In genomic region chr3:137981382-137981750, GRCm38 (mm10) we compare ENCODE assay signal across 8 mouse cellular contexts. TPM values are rescaled to one million over a fixed set of nuclear protein-coding genes. Genes with fewer than 3 reads are reported as not detected.
DNase-seq lines count a peak whose midpoint lies in the region; ATAC-seq lines count a peak whose summit lies in the region.

Gene Dapp1 (minus strand): TSS chr3:137981545.

- H3K27ac ChIP-seq in intestine, embryonic 15.5 days: peak within 1 kb of the TSS; percentile 87
- H3K27ac ChIP-seq in limb, embryonic 12.5 days: peak within 1 kb of the TSS; percentile 35; the same call in 1 of the 2 replicates
- H3K27ac ChIP-seq in midbrain, embryonic 12.5 days (replicated peaks): no peak within 1 kb of the TSS

- H3K36me3 ChIP-seq in intestine, embryonic 15.5 days: no peaks in the 10 kb centered on the region
- no peaks in the 10 kb centered on the region for H3K36me3 ChIP-seq in limb, embryonic 12.5 days
- no peaks in the 10 kb centered on the region for H3K36me3 ChIP-seq in midbrain, embryonic 12.5 days

- no peaks in the 10 kb centered on the region for H3K27me3 ChIP-seq in intestine, embryonic 15.5 days (replicated peaks)
- H3K27me3 ChIP-seq in limb, embryonic 12.5 days: no peaks in the 10 kb centered on the region
- H3K27me3 ChIP-seq in midbrain, embryonic 12.5 days: peaks cover 20% of the 10 kb centered on the region; the same call in 1 of the 2 replicates

- peak; percentile 81 for DNase-seq in NIH3T3 (ENCODE audit: low read depth)
- DNase-seq in embryo, embryonic 10.5 days (ENCODE audit: low spot score): peak; percentile 63
- peak; percentile 27 to 64 for DNase-seq in gastrocnemius, postnatal 4 days (ENCODE audit: low spot score in 2 of 2)
- DNase-seq in spleen, adult 12 weeks (ENCODE audit: low spot score): peak; percentile 66
- no peak for DNase-seq in cerebellum, adult 18-20 months

- peak within 1 kb of the TSS; percentile 67 for H3K4me2 ChIP-seq in intestine, embryonic 15.5 days (replicated peaks)
- H3K4me2 ChIP-seq in limb, embryonic 12.5 days: peak within 1 kb of the TSS; percentile 68
- H3K4me2 ChIP-seq in midbrain, embryonic 12.5 days (replicated peaks): peak within 1 kb of the TSS; percentile 45

- ATAC-seq in intestine, embryonic 15.5 days: peak; percentile 85
- ATAC-seq in limb, embryonic 12.5 days (ENCODE audit: insufficient number of reproducible peaks, insufficient read depth, low FRiP score, low TSS enrichment, low read depth): peak; percentile 69
- ATAC-seq in midbrain, embryonic 12.5 days (ENCODE audit: low FRiP score, low read depth): peak; percentile 32; the same call in 1 of the 2 replicates

- H3K4me1 ChIP-seq in intestine, embryonic 15.5 days (replicated peaks): peaks cover 5% of the 10 kb centered on the region; the same call in 1 of the 2 replicates
- peaks cover 14% of the 10 kb centered on the region for H3K4me1 ChIP-seq in limb, embryonic 12.5 days (replicated peaks)
- H3K4me1 ChIP-seq in midbrain, embryonic 12.5 days: peaks cover 20% of the 10 kb centered on the region

- 8% methylated on average over 10 of the region's 10 CpGs for WGBS in intestine, embryonic 15.5 days
- WGBS in limb, embryonic 12.5 days: 9% methylated on average over 10 of the region's 10 CpGs
- 19% methylated on average over 10 of the region's 10 CpGs for WGBS in midbrain, embryonic 12.5 days

- H3K9ac ChIP-seq in intestine, embryonic 15.5 days: peak within 1 kb of the TSS; percentile 57
- H3K9ac ChIP-seq in limb, embryonic 12.5 days (replicated peaks): peak within 1 kb of the TSS; percentile 61
- 0 out of 2 replicates have a peak within 1 kb of the TSS, but pooled peaks have one; percentile 20 for H3K9ac ChIP-seq in midbrain, embryonic 12.5 days (replicated peaks)

- peak within 1 kb of the TSS; percentile 52 for H3K4me3 ChIP-seq in intestine, embryonic 15.5 days (replicated peaks)
- H3K4me3 ChIP-seq in limb, embryonic 12.5 days (replicated peaks): peak within 1 kb of the TSS; percentile 41
- peak within 1 kb of the TSS; percentile 24 for H3K4me3 ChIP-seq in midbrain, embryonic 12.5 days

- H3K9me3 ChIP-seq in intestine, embryonic 15.5 days: no peaks in the 10 kb centered on the region
- no peaks in the 10 kb centered on the region for H3K9me3 ChIP-seq in limb, embryonic 12.5 days
- H3K9me3 ChIP-seq in midbrain, embryonic 12.5 days: no peaks in the 10 kb centered on the region

RNA-seq across cellular contexts. Expression of gene Dapp1, which starts in this region (rescaled TPM):
- total RNA-seq in gastrocnemius, postnatal 4 days (2021): 1 to 10 TPM; 2.6 to 3.4 TPM
- polyA plus RNA-seq in intestine, embryonic 15.5 days (2015; fragmentation: Nextera tagmentation; extraction: Ambion mirVana): 23.2 and 23.7 TPM in 2 replicates
- 2.9 and 3.3 TPM in 2 replicates for polyA plus RNA-seq in limb, embryonic 12.5 days (2016; fragmentation: Nextera tagmentation; extraction: Ambion mirVana)
- polyA plus RNA-seq in midbrain, embryonic 12.5 days (2016; fragmentation: Nextera tagmentation; extraction: Ambion mirVana): 2.1 and 2.3 TPM in 2 replicates

Comparison
In these comparisons a context has a peak if more than half of its experiments do, and no peak if none do; other contexts are left out.
1. DNase-seq: peak in NIH3T3 (single experiment), embryo, embryonic 10.5 days (single experiment), gastrocnemius, postnatal 4 days (2 of 2) and spleen, adult 12 weeks (single experiment); none in cerebellum, adult 18-20 months (0 of 2).
2. ATAC-seq: peak in every context shown above with its lines; median percentile 85 in intestine, embryonic 15.5 days; 69 in limb, embryonic 12.5 days; 32 in midbrain, embryonic 12.5 days.
3. Peak in every context shown above with its lines, with median percentiles within 50 percentile points of each other: H3K4me2 ChIP-seq, H3K4me3 ChIP-seq and H3K9ac ChIP-seq.